Mouse (Mus musculus) heart, adult 2 months (tissue): ENCODE results near the gene Tbc1d15. TPM values are rescaled to one million over a fixed set of nuclear protein-coding genes. Genes with fewer than 3 reads are reported as not detected.

ENCODE experiments used
- DNase-seq, 2 experiments: peaks; one replicate each; pipeline ENCODE4 v3.0.0; 2021
- H3K27ac ChIP-seq: fragments of 200-600 bp; 2 replicates; pipeline ENCODE4 v1.8.1; 2022
- H3K27me3 ChIP-seq: fragments of 200-500 bp; 2 replicates; pipeline ENCODE4 v1.6.1; 2012; ENCODE audit warnings: mild to moderate bottlenecking, low read length, inconsistent platforms, mixed read lengths; ENCODE audit not compliant: control insufficient read depth, insufficient read depth
- H3K36me3 ChIP-seq: fragments of 200-500 bp; 2 replicates; pipeline ENCODE4 v1.6.1; 2012; ENCODE audit warnings: low read length, inconsistent platforms; ENCODE audit not compliant: control insufficient read depth, insufficient read depth
- H3K4me1 ChIP-seq: fragments of 200-500 bp; 2 replicates; pipeline ENCODE4 v1.6.1; 2011; ENCODE audit warnings: low read length; ENCODE audit not compliant: control insufficient read depth, insufficient read depth
- H3K4me3 ChIP-seq: fragments of 200-600 bp; 2 replicates; pipeline ENCODE4 v1.8.1; 2022
- H3K79me2 ChIP-seq: fragments of 200-500 bp; replicated peaks from 2 replicates; pipeline ENCODE4 v1.6.1; 2012; ENCODE audit warnings: mild to moderate bottlenecking, inconsistent platforms, low read length, moderate library complexity, mixed read lengths; ENCODE audit not compliant: control insufficient read depth, insufficient read depth
- H3K9ac ChIP-seq: fragments of 200-500 bp; 2 replicates; pipeline ENCODE4 v1.6.1; 2012; ENCODE audit warnings: low read depth, mild to moderate bottlenecking, control low read depth, inconsistent platforms, low read length, mixed read lengths
- CTCF ChIP-seq: fragments of 200-600 bp; IDR thresholded peaks from 2 replicates; pipeline ENCODE4 v1.8.1; 2022; ENCODE audit warnings: antibody characterized with exemption, mild to moderate bottlenecking, moderate library complexity
- EP300 ChIP-seq: fragments of 200-500 bp; IDR thresholded peaks from 2 replicates; pipeline ENCODE4 v1.6.1; 2011; ENCODE audit warnings: low read depth, low read length, control low read depth; ENCODE audit not compliant: insufficient read depth
- POLR2A ChIP-seq: fragments of 200-500 bp; IDR thresholded peaks from 2 replicates; pipeline ENCODE4 v1.6.1; 2011; ENCODE audit warnings: mild to moderate bottlenecking, low read depth, low read length, control low read depth; ENCODE audit not compliant: insufficient read depth
- WGBS: fragments of 180-500 bp; shearing (Covaris S2); methylation state at CpG from one replicate; pipeline ENCODE4 v1.1.7; 2018; 5-methylcytosine and 5-hydroxymethylcytosine counted together
- intact Hi-C: fragments of 180-260 bp; cut with DNase I; formaldehyde crosslinking; loops from one replicate; pipeline ENCODE4 v1.15.1; 2025
- polyA plus RNA-seq: library from polyadenylated mRNA; depleted of rRNA; stranded (reverse); fragments of >200 nt; gene quantifications from 2 replicates; pipeline ENCODE4 v1.2.3, GENCODE M21; 2012
- total RNA-seq, 2 experiments: library from RNA; stranded (reverse); gene quantifications; 2 replicates each; pipeline ENCODE4 v1.2.3; 2021

The Tbc1d15 gene
- total and polyA plus RNA-seq, 3 experiments: 6.7 to 56.9 (median 42.7) TPM

GRCm38 (mm10) chr10:115252321-115252757 is 1.1 kb upstream of the Tbc1d15 start:
- H3K4me3 ChIP-seq: peak overlapping the region; percentile 94
- TF ChIP-seq CTCF (no peak), POLR2A (no peak), EP300 (no peak)
- intact Hi-C loops: loop anchor here (5.0 kb wide), 2 partner anchors 110 to 130 kb away; partner anchors contain the start of genes Thap2, Tmem19 and Zfc3h1
- peaks cover 2% of the 10 kb centered on the region; the same call in 1 of the 2 replicates for H3K79me2 ChIP-seq
- no peaks in the 10 kb centered on the region for H3K36me3 ChIP-seq
- H3K9ac ChIP-seq: peak overlapping the region; percentile 17
- H3K27ac ChIP-seq: peak overlapping the region; percentile 80
- H3K27me3 ChIP-seq: no peaks in the 10 kb centered on the region
- 2% methylated on average over 10 of the region's 10 CpGs for WGBS
- peak; percentile 20 to 40 for DNase-seq
- H3K4me1 ChIP-seq: peaks cover 5% of the 10 kb centered on the region

- H3K4me1 ChIP-seq: peaks cover 5% of the 10 kb centered on the region
- peak; percentile 9 to 27 for DNase-seq
- H3K27me3 ChIP-seq: no peaks in the 10 kb centered on the region
- peak overlapping the region; percentile 95 for H3K9ac ChIP-seq
- H3K27ac ChIP-seq: peak overlapping the region; percentile 99
- WGBS: 9% methylated on average over 38 of the region's 38 CpGs
- no peaks in the 10 kb centered on the region for H3K36me3 ChIP-seq
- H3K4me3 ChIP-seq: peak overlapping the region; percentile 94
- peaks cover 5% of the 10 kb centered on the region for H3K79me2 ChIP-seq
- intact Hi-C loops: loop anchor here (2.0 to 5.0 kb wide), 3 partner anchors 64 to 132 kb away; partner anchors contain the start of genes Rab21, Thap2, Tmem19 and Zfc3h1
- TF ChIP-seq POLR2A (no peak), CTCF (no peak), EP300 (no peak)
Measured at GRCm38 (mm10) chr10:115250235-115251087, 806 bp downstream of the Tbc1d15 start.

GRCm38 (mm10) chr10:115248041-115248440 is 3.2 kb downstream of the Tbc1d15 start:
- no peaks in the 10 kb centered on the region for H3K36me3 ChIP-seq
- no peak overlapping the region for H3K9ac ChIP-seq
- TF ChIP-seq EP300 (no peak), CTCF (no peak), POLR2A (no peak)
- peak in 1 of 2 experiments; percentile 8 for DNase-seq
- no peak overlapping the region for H3K27ac ChIP-seq
- peaks cover 5% of the 10 kb centered on the region for H3K79me2 ChIP-seq
- no peak overlapping the region for H3K4me3 ChIP-seq
- 27% methylated on average over 7 of the region's 7 CpGs for WGBS
- intact Hi-C loops: loop anchor here (5.0 kb wide), 1 partner anchor 1889 kb away; no protein-coding TSS in a partner anchor
- peaks cover 5% of the 10 kb centered on the region for H3K4me1 ChIP-seq
- no peaks in the 10 kb centered on the region for H3K27me3 ChIP-seq

GRCm38 (mm10) chr10:115245488-115245887 is 5.8 kb downstream of the Tbc1d15 start:
- H3K4me3 ChIP-seq: no peak overlapping the region
- 92% methylated on average over 2 of the region's 2 CpGs for whole genome bisulfite sequencing
- TF ChIP-seq POLR2A (no peak), EP300 (no peak), CTCF (no peak)
- H3K79me2 ChIP-seq: peaks cover 3% of the 10 kb centered on the region
- H3K36me3 ChIP-seq: no peaks in the 10 kb centered on the region
- no peak overlapping the region for H3K27ac ChIP-seq
- no peak for DNase-seq
- no peaks in the 10 kb centered on the region for H3K27me3 ChIP-seq
- no peak overlapping the region for H3K9ac ChIP-seq
- intact Hi-C loops: loop anchor here (5.0 kb wide), 1 partner anchor 1892 kb away; no protein-coding TSS in a partner anchor
- H3K4me1 ChIP-seq: peaks cover 5% of the 10 kb centered on the region; the same call in 1 of the 2 replicates

- H3K9ac ChIP-seq: no peak overlapping the region
- no peak for DNase-seq
Measured at GRCm38 (mm10) chr10:115241082-115241595, 10.1 kb downstream of the Tbc1d15 start.

More at GRCm38 (mm10) chr10:115241082-115241595, 10.1 kb downstream of the Tbc1d15 start:
- WGBS: 62% methylated on average over 8 of the region's 8 CpGs
- Histone ChIP-seq H3K4me1 (no peaks in the 10 kb centered on the region), H3K27ac (no peak overlapping the region), H3K27me3 (no peaks in the 10 kb centered on the region), H3K36me3 (no peaks in the 10 kb centered on the region; the same call in 1 of the 2 replicates), H3K79me2 (peaks cover 5% of the 10 kb centered on the region; the same call in 1 of the 2 replicates), H3K4me3 (no peak overlapping the region)
- intact Hi-C loops: no loop called here
- TF ChIP-seq CTCF (peak; percentile 57), POLR2A (no peak)
